Mouse (Mus musculus) hindbrain, embryonic 16.5 days (tissue): ENCODE data around the gene Gp5. TPM values are rescaled to one million over a fixed set of nuclear protein-coding genes. Genes with fewer than 3 reads are reported as not detected.
"Not testable (repeated sequence)": the region's sequence is repeated elsewhere in the genome, so short reads cannot be mapped to it uniquely, and the experiment has no call there.

ENCODE experiments used
- ATAC-seq: fragments of 200-750 bp; cut with Nextera tagmentation; 2 replicates; pipeline ENCODE4 v1.8.0; 2017; ENCODE audit warnings: moderate TSS enrichment, moderate library complexity
- H3K27ac ChIP-seq: fragments of 300-500 bp; sonication (generic); 2 replicates; pipeline ENCODE4 v1.5.1; 2014; ENCODE audit warnings: low read depth, mild to moderate bottlenecking, control low read depth, low read length, moderate library complexity
- H3K27me3 ChIP-seq: fragments of 300-500 bp; sonication (generic); replicated peaks from 2 replicates; pipeline ENCODE4 v1.6.1; 2014; ENCODE audit warnings: low read length; ENCODE audit not compliant: control insufficient read depth, insufficient read depth
- H3K36me3 ChIP-seq: fragments of 300-500 bp; sonication (generic); 2 replicates; pipeline ENCODE4 v1.6.1; 2014; ENCODE audit warnings: mild to moderate bottlenecking, low read length, moderate library complexity, mixed read lengths; ENCODE audit not compliant: control insufficient read depth, insufficient read depth
- H3K4me1 ChIP-seq: fragments of 300-500 bp; sonication (generic); 2 replicates; pipeline ENCODE4 v1.6.1; 2014; ENCODE audit warnings: low read depth, low read length; ENCODE audit not compliant: control insufficient read depth, insufficient read depth
- H3K4me2 ChIP-seq: fragments of 300-500 bp; sonication (generic); 2 replicates; pipeline ENCODE4 v1.6.1; 2014; ENCODE audit warnings: mild to moderate bottlenecking, low read length, control low read depth, moderate library complexity
- H3K4me3 ChIP-seq: fragments of 300-500 bp; sonication (generic); 2 replicates; pipeline ENCODE4 v1.5.1; 2014; ENCODE audit warnings: mild to moderate bottlenecking, low read length, control low read depth, moderate library complexity
- H3K9ac ChIP-seq: fragments of 300-500 bp; sonication (generic); 2 replicates; pipeline ENCODE4 v1.6.1; 2014; ENCODE audit warnings: low read depth, mild to moderate bottlenecking, control low read depth, low read length, moderate library complexity
- H3K9me3 ChIP-seq: fragments of 300-500 bp; sonication (generic); 2 replicates; pipeline ENCODE4 v1.6.1; 2014; ENCODE audit warnings: mild to moderate bottlenecking, low read length, moderate library complexity; ENCODE audit not compliant: control insufficient read depth
- WGBS: fragments of 180-500 bp; shearing (Covaris S2); extraction: QIAGEN DNeasy Blood & Tissue Kit; methylation state at CpG from one replicate; pipeline ENCODE4 v1.1.7; 2014; 5-methylcytosine and 5-hydroxymethylcytosine counted together
- polyA plus RNA-seq: library from polyadenylated mRNA; unstranded; fragments of >200 nt; fragmentation: Nextera tagmentation; extraction: Ambion mirVana; gene quantifications from 2 replicates; pipeline ENCODE4 v1.2.1, GENCODE M21; 2015

Gene Gp5
- polyA plus RNA-seq, result 0.55 and 0.95 TPM in 2 replicates

- Histone ChIP-seq H3K4me2 (peak within 1 kb of the TSS; percentile 98), H3K9me3 (no peaks in the 10 kb centered on the region), H3K9ac (peak within 1 kb of the TSS; percentile 61), H3K36me3 (no peaks in the 10 kb centered on the region), H3K27ac (no peak within 1 kb of the TSS), H3K27me3 (peaks cover 29% of the 10 kb centered on the region), H3K4me1 (peaks cover 15% of the 10 kb centered on the region), H3K4me3 (peak within 1 kb of the TSS; percentile 53)
- no peak for ATAC-seq
These were observed at the start of gene Gp5 for GRCm38 (mm10) chr16:30310647-30311046. Gene Gp5 (minus strand): TSS chr16:30310779.

- H3K36me3 ChIP-seq, H3K27me3 ChIP-seq, H3K4me1 ChIP-seq, H3K9ac ChIP-seq, H3K4me3 ChIP-seq, H3K4me2 ChIP-seq, ATAC-seq, H3K27ac ChIP-seq, H3K9me3 ChIP-seq: not testable (repeated sequence)
- WGBS, result 94% methylated on average over 11 of the region's 11 CpGs
These were observed 42.9 kb upstream of the Gp5 start for GRCm38 (mm10) chr16:30353489-30353888.

- no peak overlapping the region for H3K9ac ChIP-seq
- no peak for ATAC-seq
- H3K27me3 ChIP-seq, result peaks cover 17% of the 10 kb centered on the region
- no peaks in the 10 kb centered on the region for H3K9me3 ChIP-seq
- no peak overlapping the region for H3K4me3 ChIP-seq
- no peak overlapping the region for H3K4me2 ChIP-seq
- H3K27ac ChIP-seq, result no peak overlapping the region
- no peaks in the 10 kb centered on the region for H3K36me3 ChIP-seq
- H3K4me1 ChIP-seq, result peaks cover 6% of the 10 kb centered on the region
These were observed 3.7 kb upstream of the Gp5 start for GRCm38 (mm10) chr16:30314236-30314635.

- Histone ChIP-seq H3K9ac (no peak overlapping the region), H3K27ac (no peak overlapping the region), H3K4me3 (no peak overlapping the region; the same call in 1 of the 2 replicates), H3K36me3 (no peaks in the 10 kb centered on the region), H3K4me2 (peak overlapping the region; percentile 98; the same call in 1 of the 2 replicates), H3K27me3 (peaks cover 29% of the 10 kb centered on the region), H3K9me3 (no peaks in the 10 kb centered on the region), H3K4me1 (peaks cover 15% of the 10 kb centered on the region)
- 58% methylated on average over 8 of the region's 8 CpGs for WGBS
- no peak for ATAC-seq
These were observed 436 bp downstream of the Gp5 start for GRCm38 (mm10) chr16:30310171-30310515.

- ATAC-seq, result no peak
- no peak overlapping the region for H3K27ac ChIP-seq
- peaks cover 29% of the 10 kb centered on the region for H3K27me3 ChIP-seq
- H3K9ac ChIP-seq, result peak overlapping the region; percentile 61
- whole genome bisulfite sequencing, result 4% methylated on average over 34 of the region's 34 CpGs
- H3K4me1 ChIP-seq, result peaks cover 15% of the 10 kb centered on the region
- peak overlapping the region; percentile 53 for H3K4me3 ChIP-seq
- peak overlapping the region; percentile 98 for H3K4me2 ChIP-seq
- no peaks in the 10 kb centered on the region for H3K36me3 ChIP-seq
- H3K9me3 ChIP-seq, result no peaks in the 10 kb centered on the region
These were observed 996 bp downstream of the Gp5 start for GRCm38 (mm10) chr16:30309395-30310170.

GRCm38 (mm10) chr16:30308616-30309394 lies 1.8 kb downstream of the Gp5 start:
- H3K9me3 ChIP-seq, result no peaks in the 10 kb centered on the region
- H3K4me3 ChIP-seq, result peak overlapping the region; percentile 53
- H3K27ac ChIP-seq, result 0 out of 2 replicates have a peak overlapping the region, but pooled peaks have one; percentile 24
- H3K4me1 ChIP-seq, result peaks cover 15% of the 10 kb centered on the region
- H3K27me3 ChIP-seq, result peaks cover 29% of the 10 kb centered on the region
- H3K9ac ChIP-seq, result peak overlapping the region; percentile 61
- peak overlapping the region; percentile 98 for H3K4me2 ChIP-seq
- WGBS, result 0% methylated on average over 64 of the region's 72 CpGs
- ATAC-seq, result peak; percentile 80
- no peaks in the 10 kb centered on the region for H3K36me3 ChIP-seq

- Histone ChIP-seq H3K9ac (peak overlapping the region; percentile 61), H3K4me3 (peak overlapping the region; percentile 53), H3K4me1 (peaks cover 15% of the 10 kb centered on the region), H3K27ac (no peak overlapping the region), H3K36me3 (no peaks in the 10 kb centered on the region), H3K9me3 (no peaks in the 10 kb centered on the region), H3K27me3 (peaks cover 29% of the 10 kb centered on the region), H3K4me2 (peak overlapping the region; percentile 98)
- WGBS, result 13% methylated on average over 28 of the region's 29 CpGs
- peak; percentile 13; the same call in 1 of the 2 replicates for ATAC-seq
These were observed 2.5 kb downstream of the Gp5 start for GRCm38 (mm10) chr16:30307961-30308615.

- 55% methylated on average over 12 of the region's 12 CpGs for WGBS
- no peak for ATAC-seq
- Histone ChIP-seq H3K9me3 (no peaks in the 10 kb centered on the region), H3K4me3 (no peak overlapping the region), H3K4me1 (peaks cover 15% of the 10 kb centered on the region), H3K27ac (no peak overlapping the region), H3K4me2 (no peak overlapping the region), H3K9ac (no peak overlapping the region), H3K36me3 (no peaks in the 10 kb centered on the region), H3K27me3 (peaks cover 29% of the 10 kb centered on the region)
These were observed 3.3 kb downstream of the Gp5 start for GRCm38 (mm10) chr16:30307306-30307705.

- H3K4me2 ChIP-seq, result no peak overlapping the region
- 91% methylated on average over 4 of the region's 4 CpGs for WGBS
- H3K27ac ChIP-seq, result no peak overlapping the region
- H3K9me3 ChIP-seq, result no peaks in the 10 kb centered on the region
- H3K9ac ChIP-seq, result no peak overlapping the region
- H3K4me1 ChIP-seq, result peaks cover 15% of the 10 kb centered on the region
- H3K36me3 ChIP-seq, result no peaks in the 10 kb centered on the region
- no peak for ATAC-seq
- peaks cover 18% of the 10 kb centered on the region for H3K27me3 ChIP-seq
- no peak overlapping the region for H3K4me3 ChIP-seq
These were observed 4.5 kb downstream of the Gp5 start for GRCm38 (mm10) chr16:30306102-30306501.
